Mouse (Mus musculus): ENCODE measurements around the gene Sox11. TPM values are rescaled to one million over a fixed set of nuclear protein-coding genes. Genes with fewer than 3 reads are reported as not detected.

The Sox11 gene
- polyA plus RNA-seq, 1 experiment: 0.13 TPM

DNA sequence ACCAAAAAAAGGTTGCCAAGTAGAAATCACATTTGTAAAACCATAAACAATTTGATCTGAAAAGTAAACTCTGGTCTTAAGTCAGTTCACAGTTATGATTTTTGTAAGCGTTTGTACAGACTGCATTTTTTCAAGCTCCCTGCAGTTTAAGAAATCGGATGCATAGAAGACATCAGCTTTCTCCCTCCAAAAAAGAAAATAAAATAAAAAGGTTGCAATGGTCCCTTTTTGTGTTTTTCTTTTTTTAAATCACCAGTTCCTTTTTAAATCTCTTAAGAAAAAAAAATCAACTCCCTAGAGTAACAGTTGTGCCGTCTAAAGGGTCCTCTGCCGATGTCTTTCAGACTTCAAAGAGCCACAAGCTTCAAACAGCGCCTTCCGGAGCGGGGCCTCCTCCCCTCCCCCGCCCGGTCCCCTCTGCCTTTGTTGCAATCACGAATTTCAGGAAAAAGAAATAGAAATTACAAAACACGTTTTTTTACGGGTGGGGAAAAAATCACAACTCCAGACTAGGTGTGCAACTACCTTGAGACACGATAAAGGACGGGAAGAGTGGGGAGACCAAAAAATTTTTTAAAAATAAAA lies 1.8 kb downstream of the Sox11 start:
- peaks cover 35% of the 10 kb centered on the region for H3K27me3 ChIP-seq (ENCODE audit: control insufficient read depth, insufficient read depth, low read length)
- no peak overlapping the region for H3K27ac ChIP-seq (ENCODE audit: insufficient read depth, low read depth, low read length)
- H3K4me1 ChIP-seq (ENCODE audit: control insufficient read depth, insufficient read depth, insufficient read length, low read length): peaks cover 7% of the 10 kb centered on the region
- H3K36me3 ChIP-seq (ENCODE audit: control insufficient read depth, insufficient read depth, low read length): no peaks in the 10 kb centered on the region
- no peak overlapping the region for H3K4me3 ChIP-seq (ENCODE audit: low read depth, low read length)
- 6% methylated on average over 14 of the region's 14 CpGs for WGBS
- TF ChIP-seq CTCF (IDR thresholded peaks at IDR 0.05; ENCODE audit: extremely low read depth, insufficient read length, insufficient replicate concordance, low read depth, low read length) (no peak), POLR2A (IDR thresholded peaks at IDR 0.05; ENCODE audit: low read depth, low read length) (no peak)

- peak overlapping the region; percentile 51 for H3K4me3 ChIP-seq (ENCODE audit: low read depth, low read length)
- H3K36me3 ChIP-seq (ENCODE audit: control insufficient read depth, insufficient read depth, low read length): no peaks in the 10 kb centered on the region
- no peak overlapping the region for H3K27ac ChIP-seq (ENCODE audit: insufficient read depth, low read depth, low read length)
- H3K4me1 ChIP-seq (ENCODE audit: control insufficient read depth, insufficient read depth, insufficient read length, low read length): peaks cover 7% of the 10 kb centered on the region
- WGBS: 2% methylated on average over 47 of the region's 47 CpGs
- TF ChIP-seq CTCF (IDR thresholded peaks at IDR 0.05; ENCODE audit: extremely low read depth, insufficient read length, insufficient replicate concordance, low read depth, low read length) (no peak), POLR2A (IDR thresholded peaks at IDR 0.05; ENCODE audit: low read depth, low read length) (no peak)
- H3K27me3 ChIP-seq (ENCODE audit: control insufficient read depth, insufficient read depth, low read length): peaks cover 35% of the 10 kb centered on the region
These were observed 3.1 kb downstream of the Sox11 start for GRCm38 (mm10) chr12:27339171-27339751.

GRCm38 (mm10) chr12:27338721-27339170 lies 3.6 kb downstream of the Sox11 start:
- Histone ChIP-seq H3K4me3 (ENCODE audit: low read depth, low read length) (peak overlapping the region; percentile 51), H3K27me3 (ENCODE audit: control insufficient read depth, insufficient read depth, low read length) (peaks cover 35% of the 10 kb centered on the region), H3K4me1 (ENCODE audit: control insufficient read depth, insufficient read depth, insufficient read length, low read length) (peaks cover 7% of the 10 kb centered on the region), H3K36me3 (ENCODE audit: control insufficient read depth, insufficient read depth, low read length) (no peaks in the 10 kb centered on the region), H3K27ac (ENCODE audit: insufficient read depth, low read depth, low read length) (no peak overlapping the region)
- TF ChIP-seq POLR2A (IDR thresholded peaks at IDR 0.05; ENCODE audit: low read depth, low read length) (no peak), CTCF (IDR thresholded peaks at IDR 0.05; ENCODE audit: extremely low read depth, insufficient read length, insufficient replicate concordance, low read depth, low read length) (no peak)
- WGBS: 2% methylated on average over 40 of the region's 40 CpGs

DNA sequence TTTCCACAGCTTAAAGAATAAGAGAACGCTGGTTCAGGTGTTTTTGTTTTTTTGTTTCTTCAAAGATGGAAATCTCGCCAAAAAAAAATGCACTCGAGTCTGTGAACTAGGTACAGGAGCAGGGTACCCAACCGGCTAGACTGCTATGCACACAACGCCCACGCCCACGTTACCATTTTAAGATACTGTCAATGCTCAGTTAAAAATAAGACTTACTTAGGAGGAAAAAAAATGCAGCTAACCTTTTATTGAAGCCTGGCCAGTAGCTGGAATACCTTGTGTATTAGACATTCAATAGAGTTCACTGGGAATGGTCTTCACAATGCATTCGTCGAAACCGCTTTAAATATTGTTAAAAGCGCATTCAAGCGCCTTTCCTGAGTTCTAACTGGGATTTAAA lies 4.3 kb downstream of the Sox11 start:
- Histone ChIP-seq H3K36me3 (ENCODE audit: control insufficient read depth, insufficient read depth, low read length) (no peaks in the 10 kb centered on the region), H3K4me1 (ENCODE audit: control insufficient read depth, insufficient read depth, insufficient read length, low read length) (peaks cover 5% of the 10 kb centered on the region), H3K27ac (ENCODE audit: insufficient read depth, low read depth, low read length) (no peak overlapping the region), H3K4me3 (ENCODE audit: low read depth, low read length) (no peak overlapping the region), H3K27me3 (ENCODE audit: control insufficient read depth, insufficient read depth, low read length) (peaks cover 28% of the 10 kb centered on the region)
- WGBS: 34% methylated on average over 12 of the region's 12 CpGs
- TF ChIP-seq CTCF (IDR thresholded peaks at IDR 0.05; ENCODE audit: extremely low read depth, insufficient read length, insufficient replicate concordance, low read depth, low read length): no peak

DNA sequence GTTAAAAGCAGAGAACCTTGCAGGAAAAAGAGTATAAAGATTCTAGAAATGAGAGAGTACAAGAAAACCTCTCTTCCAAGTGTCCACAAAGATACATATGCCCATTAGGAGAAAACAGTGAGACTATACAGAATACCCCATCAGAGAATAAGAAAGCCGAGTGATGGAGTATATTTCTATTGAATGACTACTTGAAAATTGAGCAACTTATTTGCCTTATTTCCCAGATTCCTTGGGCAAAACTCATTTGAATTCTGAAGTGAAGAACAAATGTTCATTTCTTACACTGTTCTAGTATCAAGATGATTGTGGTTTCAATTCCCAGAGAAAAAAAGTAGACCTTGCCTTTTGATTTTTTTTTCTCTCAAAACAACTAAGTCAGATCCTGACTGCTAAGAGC lies 4.9 kb downstream of the Sox11 start:
- Histone ChIP-seq H3K4me3 (ENCODE audit: low read depth, low read length) (no peak overlapping the region), H3K4me1 (ENCODE audit: control insufficient read depth, insufficient read depth, insufficient read length, low read length) (0 out of 2 replicates have a peak, but pooled peaks cover under 1% of the 10 kb centered on the region), H3K27ac (ENCODE audit: insufficient read depth, low read depth, low read length) (no peak overlapping the region), H3K36me3 (ENCODE audit: control insufficient read depth, insufficient read depth, low read length) (no peaks in the 10 kb centered on the region), H3K27me3 (ENCODE audit: control insufficient read depth, insufficient read depth, low read length) (peaks cover 22% of the 10 kb centered on the region)
- WGBS: 72% methylated on average over 1 of the region's 1 CpGs
- TF ChIP-seq CTCF (IDR thresholded peaks at IDR 0.05; ENCODE audit: extremely low read depth, insufficient read length, insufficient replicate concordance, low read depth, low read length) (no peak), POLR2A (IDR thresholded peaks at IDR 0.05; ENCODE audit: low read depth, low read length) (no peak)

DNA sequence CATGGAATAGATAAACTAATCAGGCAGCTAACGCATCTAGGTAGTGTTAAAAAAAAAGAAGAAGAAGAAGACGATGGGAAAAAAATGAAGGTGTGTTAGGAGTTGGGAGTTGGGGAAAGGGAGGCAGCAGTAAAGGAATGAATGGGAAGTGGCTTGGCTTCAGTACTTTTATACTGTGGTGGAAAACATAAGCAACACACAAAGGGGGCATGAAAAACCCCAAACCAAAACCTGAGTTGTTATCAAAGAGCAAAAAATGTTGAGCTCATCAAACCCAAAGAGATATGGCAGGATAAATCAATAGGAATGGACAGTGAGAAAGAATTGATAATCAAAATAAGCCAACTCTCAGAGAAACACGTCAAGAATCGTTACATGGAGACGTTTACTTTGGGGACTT lies 5.6 kb downstream of the Sox11 start:
- Histone ChIP-seq H3K27ac (ENCODE audit: insufficient read depth, low read depth, low read length) (no peak overlapping the region), H3K27me3 (ENCODE audit: control insufficient read depth, insufficient read depth, low read length) (peaks cover 16% of the 10 kb centered on the region), H3K4me1 (ENCODE audit: control insufficient read depth, insufficient read depth, insufficient read length, low read length) (no peaks in the 10 kb centered on the region), H3K36me3 (ENCODE audit: control insufficient read depth, insufficient read depth, low read length) (no peaks in the 10 kb centered on the region), H3K4me3 (ENCODE audit: low read depth, low read length) (no peak overlapping the region)
- TF ChIP-seq POLR2A (IDR thresholded peaks at IDR 0.05; ENCODE audit: low read depth, low read length) (no peak), CTCF (IDR thresholded peaks at IDR 0.05; ENCODE audit: extremely low read depth, insufficient read length, insufficient replicate concordance, low read depth, low read length) (no peak)
- WGBS: 68% methylated on average over 5 of the region's 5 CpGs

DNA sequence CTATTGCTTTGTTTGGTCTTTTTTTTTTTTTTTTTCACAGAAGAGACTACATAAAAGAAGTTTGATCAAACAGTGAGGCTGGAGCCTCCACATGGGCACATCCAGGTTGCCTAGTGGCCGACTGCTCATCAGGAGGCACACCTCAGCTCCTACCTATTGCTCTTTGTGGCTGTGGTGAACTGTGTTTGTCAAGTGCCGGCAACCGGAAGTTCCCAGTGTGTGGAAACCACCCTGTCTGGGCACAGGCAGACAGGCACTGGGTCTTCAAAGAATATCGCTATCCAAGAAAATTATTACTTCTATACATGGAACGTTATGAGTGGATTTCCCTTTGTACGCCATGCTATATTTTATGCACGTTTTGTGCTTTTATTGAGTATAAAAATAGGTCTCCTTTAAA lies 6.0 kb downstream of the Sox11 start:
- Histone ChIP-seq H3K4me1 (ENCODE audit: control insufficient read depth, insufficient read depth, insufficient read length, low read length) (no peaks in the 10 kb centered on the region), H3K4me3 (ENCODE audit: low read depth, low read length) (no peak overlapping the region), H3K27me3 (ENCODE audit: control insufficient read depth, insufficient read depth, low read length) (peaks cover 11% of the 10 kb centered on the region), H3K36me3 (ENCODE audit: control insufficient read depth, insufficient read depth, low read length) (no peaks in the 10 kb centered on the region), H3K27ac (ENCODE audit: insufficient read depth, low read depth, low read length) (no peak overlapping the region)
- TF ChIP-seq CTCF (IDR thresholded peaks at IDR 0.05; ENCODE audit: extremely low read depth, insufficient read length, insufficient replicate concordance, low read depth, low read length) (no peak), POLR2A (IDR thresholded peaks at IDR 0.05; ENCODE audit: low read depth, low read length) (no peak)
- 58% methylated on average over 7 of the region's 7 CpGs for WGBS

Data from small intestine, adult 2 months (tissue).